Mouse (Mus musculus) small intestine, adult 2 months (tissue): ENCODE data around the gene Zc3h12d.

Experiments
- CTCF ChIP-seq: fragments of 200-500 bp; IDR thresholded peaks from 2 replicates; pipeline ENCODE4 v1.5.1; 2012; ENCODE audit warnings: low read depth, mild to moderate bottlenecking, control low read depth, inconsistent platforms, low read length, moderate library complexity, mixed read lengths; ENCODE audit not compliant: insufficient replicate concordance, insufficient read length; ENCODE audit errors: extremely low read depth
- POLR2A ChIP-seq: fragments of 200-500 bp; IDR thresholded peaks from 2 replicates; pipeline ENCODE4 v1.6.1; 2012; ENCODE audit warnings: low read depth, mild to moderate bottlenecking, control low read depth, inconsistent platforms, low read length, moderate library complexity

GRCm38 (mm10) chr10:7861937-7862657 is 29.8 kb downstream of the Zc3h12d start:
- TF ChIP-seq CTCF (no peak), POLR2A (no peak)
